Mouse (Mus musculus): Measurements from ENCODE around the gene Grk1. TPM values are rescaled to one million over a fixed set of nuclear protein-coding genes. Genes with fewer than 3 reads are reported as not detected.

The Grk1 gene
- polyA plus RNA-seq, 1 experiment from 2014 or later: not detected

- no peaks in the 10 kb centered on the region; the same call in 1 of the 2 replicates for H3K4me1 ChIP-seq (ENCODE audit: control insufficient read depth, insufficient read depth, low read length)
- no peak overlapping the region for H3K4me3 ChIP-seq (ENCODE audit: low read depth, low read length)
- no peaks in the 10 kb centered on the region for H3K27me3 ChIP-seq (ENCODE audit: control insufficient read depth, insufficient read depth, low read depth, low read length)
- ATAC-seq: no peak
- no peak overlapping the region for H3K27ac ChIP-seq (ENCODE audit: low read length)
- WGBS: 94% methylated on average over 4 of the region's 4 CpGs
- H3K4me2 ChIP-seq (ENCODE audit: low read length): no peak overlapping the region
- H3K9ac ChIP-seq (ENCODE audit: low read depth, low read length): no peak overlapping the region
- no peaks in the 10 kb centered on the region for H3K36me3 ChIP-seq (ENCODE audit: control insufficient read depth, insufficient read depth, low read length)
- H3K9me3 ChIP-seq (replicated peaks; ENCODE audit: control insufficient read depth, low read length, poor library complexity, severe bottlenecking): no peaks in the 10 kb centered on the region
Observed at GRCm38 (mm10) chr8:13459431-13459830, 54.5 kb downstream of the Grk1 start.

- Histone ChIP-seq H3K27me3 (ENCODE audit: control insufficient read depth, insufficient read depth, low read depth, low read length) (no peaks in the 10 kb centered on the region), H3K9ac (ENCODE audit: low read depth, low read length) (no peak overlapping the region), H3K27ac (ENCODE audit: low read length) (no peak overlapping the region), H3K4me1 (ENCODE audit: control insufficient read depth, insufficient read depth, low read length) (no peaks in the 10 kb centered on the region), H3K4me3 (ENCODE audit: low read depth, low read length) (no peak overlapping the region), H3K36me3 (ENCODE audit: control insufficient read depth, insufficient read depth, low read length) (no peaks in the 10 kb centered on the region), H3K9me3 (replicated peaks; ENCODE audit: control insufficient read depth, low read length, poor library complexity, severe bottlenecking) (no peaks in the 10 kb centered on the region), H3K4me2 (ENCODE audit: low read length) (no peak overlapping the region)
- 81% methylated on average over 17 of the region's 17 CpGs for WGBS
- no peak for ATAC-seq
Observed at GRCm38 (mm10) chr8:13461085-13461765, 56.3 kb downstream of the Grk1 start.

GRCm38 (mm10) chr8:13461843-13462242 is 57.0 kb downstream of the Grk1 start:
- H3K4me3 ChIP-seq (ENCODE audit: low read depth, low read length): no peak overlapping the region
- 36% methylated on average over 4 of the region's 4 CpGs for WGBS
- H3K36me3 ChIP-seq (ENCODE audit: control insufficient read depth, insufficient read depth, low read length): no peaks in the 10 kb centered on the region
- H3K9me3 ChIP-seq (replicated peaks; ENCODE audit: control insufficient read depth, low read length, poor library complexity, severe bottlenecking): no peaks in the 10 kb centered on the region
- no peaks in the 10 kb centered on the region for H3K4me1 ChIP-seq (ENCODE audit: control insufficient read depth, insufficient read depth, low read length)
- H3K9ac ChIP-seq (ENCODE audit: low read depth, low read length): no peak overlapping the region
- H3K27ac ChIP-seq (ENCODE audit: low read length): no peak overlapping the region
- ATAC-seq: no peak
- no peak overlapping the region for H3K4me2 ChIP-seq (ENCODE audit: low read length)
- H3K27me3 ChIP-seq (ENCODE audit: control insufficient read depth, insufficient read depth, low read depth, low read length): no peaks in the 10 kb centered on the region

- H3K9me3 ChIP-seq (replicated peaks; ENCODE audit: control insufficient read depth, low read length, poor library complexity, severe bottlenecking): no peaks in the 10 kb centered on the region
- H3K27ac ChIP-seq (ENCODE audit: low read length): no peak overlapping the region
- WGBS: 75% methylated on average over 10 of the region's 10 CpGs
- no peak overlapping the region for H3K9ac ChIP-seq (ENCODE audit: low read depth, low read length)
- H3K4me2 ChIP-seq (ENCODE audit: low read length): no peak overlapping the region
- no peaks in the 10 kb centered on the region for H3K4me1 ChIP-seq (ENCODE audit: control insufficient read depth, insufficient read depth, low read length)
- H3K4me3 ChIP-seq (ENCODE audit: low read depth, low read length): no peak overlapping the region
- no peak for ATAC-seq
- no peaks in the 10 kb centered on the region for H3K36me3 ChIP-seq (ENCODE audit: control insufficient read depth, insufficient read depth, low read length)
- H3K27me3 ChIP-seq (ENCODE audit: control insufficient read depth, insufficient read depth, low read depth, low read length): no peaks in the 10 kb centered on the region
Observed at GRCm38 (mm10) chr8:13462392-13462791, 57.5 kb downstream of the Grk1 start.

- Histone ChIP-seq H3K4me1 (ENCODE audit: control insufficient read depth, insufficient read depth, low read length) (no peaks in the 10 kb centered on the region), H3K36me3 (ENCODE audit: control insufficient read depth, insufficient read depth, low read length) (0 out of 2 replicates have a peak, but pooled peaks cover 13% of the 10 kb centered on the region), H3K4me3 (ENCODE audit: low read depth, low read length) (no peak overlapping the region), H3K9me3 (replicated peaks; ENCODE audit: control insufficient read depth, low read length, poor library complexity, severe bottlenecking) (no peaks in the 10 kb centered on the region), H3K27ac (ENCODE audit: low read length) (no peak overlapping the region), H3K9ac (ENCODE audit: low read depth, low read length) (no peak overlapping the region), H3K4me2 (ENCODE audit: low read length) (no peak overlapping the region), H3K27me3 (ENCODE audit: control insufficient read depth, insufficient read depth, low read depth, low read length) (no peaks in the 10 kb centered on the region)
- no peak for ATAC-seq
- WGBS: 59% methylated on average over 7 of the region's 7 CpGs
Observed at GRCm38 (mm10) chr8:13465324-13465723, 60.4 kb downstream of the Grk1 start.

- Histone ChIP-seq H3K4me3 (ENCODE audit: low read depth, low read length) (no peak overlapping the region), H3K9ac (ENCODE audit: low read depth, low read length) (no peak overlapping the region), H3K36me3 (ENCODE audit: control insufficient read depth, insufficient read depth, low read length) (0 out of 2 replicates have a peak, but pooled peaks cover 13% of the 10 kb centered on the region), H3K4me1 (ENCODE audit: control insufficient read depth, insufficient read depth, low read length) (no peaks in the 10 kb centered on the region), H3K9me3 (replicated peaks; ENCODE audit: control insufficient read depth, low read length, poor library complexity, severe bottlenecking) (no peaks in the 10 kb centered on the region), H3K27ac (ENCODE audit: low read length) (no peak overlapping the region), H3K27me3 (ENCODE audit: control insufficient read depth, insufficient read depth, low read depth, low read length) (no peaks in the 10 kb centered on the region), H3K4me2 (ENCODE audit: low read length) (no peak overlapping the region)
- ATAC-seq: no peak
- WGBS: 66% methylated on average over 5 of the region's 5 CpGs
Observed at GRCm38 (mm10) chr8:13466989-13467388, 62.1 kb downstream of the Grk1 start.

- WGBS: 81% methylated on average over 9 of the region's 9 CpGs
- H3K36me3 ChIP-seq (ENCODE audit: control insufficient read depth, insufficient read depth, low read length): peaks cover 19% of the 10 kb centered on the region; the same call in 1 of the 2 replicates
- H3K4me1 ChIP-seq (ENCODE audit: control insufficient read depth, insufficient read depth, low read length): no peaks in the 10 kb centered on the region
- H3K4me3 ChIP-seq (ENCODE audit: low read depth, low read length): no peak overlapping the region
- H3K9ac ChIP-seq (ENCODE audit: low read depth, low read length): no peak overlapping the region
- no peaks in the 10 kb centered on the region for H3K9me3 ChIP-seq (replicated peaks; ENCODE audit: control insufficient read depth, low read length, poor library complexity, severe bottlenecking)
- no peak overlapping the region for H3K4me2 ChIP-seq (ENCODE audit: low read length)
- no peaks in the 10 kb centered on the region for H3K27me3 ChIP-seq (ENCODE audit: control insufficient read depth, insufficient read depth, low read depth, low read length)
- no peak overlapping the region for H3K27ac ChIP-seq (ENCODE audit: low read length)
- ATAC-seq: no peak
Observed at GRCm38 (mm10) chr8:13468737-13469136, 63.9 kb downstream of the Grk1 start.

GRCm38 (mm10) chr8:13471484-13471883 is 66.6 kb downstream of the Grk1 start:
- Histone ChIP-seq H3K27ac (ENCODE audit: low read length) (no peak overlapping the region), H3K9ac (ENCODE audit: low read depth, low read length) (no peak overlapping the region), H3K4me3 (ENCODE audit: low read depth, low read length) (no peak overlapping the region), H3K36me3 (ENCODE audit: control insufficient read depth, insufficient read depth, low read length) (peaks cover 24% of the 10 kb centered on the region; the same call in 1 of the 2 replicates), H3K27me3 (ENCODE audit: control insufficient read depth, insufficient read depth, low read depth, low read length) (no peaks in the 10 kb centered on the region), H3K4me1 (ENCODE audit: control insufficient read depth, insufficient read depth, low read length) (no peaks in the 10 kb centered on the region), H3K4me2 (ENCODE audit: low read length) (no peak overlapping the region), H3K9me3 (replicated peaks; ENCODE audit: control insufficient read depth, low read length, poor library complexity, severe bottlenecking) (no peaks in the 10 kb centered on the region)
- WGBS: 93% methylated on average over 11 of the region's 11 CpGs
- no peak for ATAC-seq

Data from midbrain, embryonic 16.5 days (tissue).